Mouse (Mus musculus) c-Kit-positive CD71-positive TER-119-negative erythroid progenitor cells, embryonic 14.5 days (primary cell): ENCODE results near the gene Casc3.
A peak's percentile ranks its signal among the peaks of the same experiment; 100 is the strongest.

ENCODE experiments used
- DNase-seq: peaks from one replicate; pipeline ENCODE4 v3.0.0-alpha.2; 2013; ENCODE audit warnings: low read depth

Gene Casc3

DNA sequence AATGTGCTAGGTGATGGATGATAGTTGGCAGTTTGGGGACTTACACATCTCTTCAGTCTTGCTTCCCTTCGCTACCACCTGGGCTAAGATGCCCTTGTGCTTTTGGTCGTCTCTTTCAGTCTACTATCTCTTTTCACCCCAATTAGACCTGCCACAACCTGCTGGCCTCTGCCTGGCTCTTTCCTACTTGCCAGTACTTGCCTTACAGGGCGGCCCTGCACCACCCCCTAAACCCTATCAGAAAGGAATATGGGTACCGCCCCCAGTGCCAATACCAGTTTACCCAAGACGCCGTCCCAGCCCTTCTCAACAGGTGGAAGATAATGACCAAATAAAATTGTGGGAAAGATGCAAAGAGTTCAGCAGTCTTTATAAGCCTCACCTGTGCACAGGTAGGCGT is 31.4 kb downstream of the Casc3 start:
- no peak for DNase-seq

DNA sequence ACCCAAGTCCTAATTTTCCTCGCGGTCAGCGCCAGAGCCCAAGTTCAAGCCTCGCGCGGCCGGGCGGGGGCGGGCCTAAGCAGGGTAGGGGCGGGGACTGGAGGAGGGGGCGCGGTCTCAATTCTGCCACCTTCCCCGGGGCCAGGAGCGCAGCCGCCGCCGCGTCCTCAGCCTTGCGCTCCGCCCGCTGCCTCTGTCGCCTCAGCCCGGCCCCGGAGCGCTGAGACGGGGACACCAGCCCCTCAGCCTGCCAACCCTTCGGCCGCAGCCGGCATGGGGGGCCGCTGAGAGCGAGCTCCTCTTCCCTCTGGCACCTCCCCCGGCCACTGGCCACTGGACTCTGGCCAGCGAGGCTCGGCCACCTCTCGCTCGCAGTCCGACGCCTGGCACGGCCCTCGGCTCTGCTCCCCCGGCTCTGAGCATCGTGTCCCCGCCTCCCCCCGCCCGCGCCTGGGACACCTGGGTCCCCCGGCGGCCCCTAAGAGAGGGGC is 32.0 kb downstream of the Casc3 start, which contains the start of gene Rapgefl1:
Rapgefl1 (plus strand) TSS at position 135 of the 491 bp plus-strand sequence.
- DNase-seq, result peak; percentile 66

DNA sequence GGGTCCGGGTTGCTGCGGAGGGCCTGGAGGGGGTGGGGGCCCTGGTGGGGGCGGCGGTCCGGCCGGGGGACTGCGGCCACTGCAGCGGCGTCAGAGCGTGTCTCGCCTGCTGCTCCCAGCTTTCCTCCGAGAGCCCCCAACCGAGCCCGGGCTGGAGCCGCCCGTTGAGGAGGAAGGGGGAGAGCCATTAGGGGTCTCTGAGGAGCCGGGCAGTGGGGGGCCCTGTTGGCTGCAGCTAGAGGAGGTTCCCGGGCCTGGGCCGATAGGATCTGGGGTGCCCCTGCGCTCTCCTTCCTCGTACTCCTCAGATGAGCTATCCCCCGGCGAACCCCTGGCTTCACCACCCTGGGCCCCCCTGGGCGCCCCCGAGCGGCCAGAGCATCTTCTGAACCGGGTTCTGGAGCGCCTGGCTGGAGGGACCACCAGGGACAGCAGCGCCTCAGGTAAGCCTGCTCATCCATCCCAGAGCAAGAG is 32.6 kb downstream of the Casc3 start:
- DNase-seq, result no peak

DNA sequence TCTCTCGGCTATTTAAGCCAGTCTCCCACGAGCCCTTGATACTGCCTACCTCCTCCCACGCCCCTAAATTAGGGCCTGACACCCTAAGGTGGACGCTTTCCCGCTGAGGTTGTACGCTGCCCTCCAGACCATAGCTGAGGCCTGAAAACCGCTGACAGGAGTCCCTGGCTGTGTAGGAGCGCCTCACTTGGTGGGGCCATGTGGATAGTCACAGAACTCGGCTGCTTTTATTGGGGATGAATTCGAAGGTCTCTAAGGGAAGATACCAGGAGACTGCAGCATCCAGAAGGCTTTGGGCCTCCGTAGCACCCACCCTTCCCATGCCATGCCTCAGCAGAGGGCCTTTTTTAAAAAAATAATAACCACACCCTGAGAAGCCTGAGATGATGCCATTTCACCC is 33.2 kb downstream of the Casc3 start:
- DNase-seq, result no peak

DNA sequence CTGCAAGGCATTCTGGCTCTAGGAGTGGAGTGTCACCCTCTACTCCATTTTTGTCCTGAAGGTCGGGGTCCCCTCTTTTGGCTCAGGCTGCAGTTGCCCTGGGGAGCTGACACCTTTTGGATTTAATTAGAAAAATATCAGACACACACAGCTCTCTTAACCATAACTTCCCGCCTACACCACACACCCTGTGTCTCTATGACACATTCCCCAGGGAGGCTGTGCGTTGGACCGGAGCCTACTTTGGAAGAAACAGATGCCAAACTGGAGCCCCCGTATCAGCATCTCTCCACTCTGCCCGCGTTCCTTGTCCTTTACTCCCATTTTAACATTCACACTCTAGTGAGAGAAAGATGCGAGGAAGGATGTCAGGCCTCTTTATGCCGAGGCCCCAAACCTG is 33.8 kb downstream of the Casc3 start:
- no peak for DNase-seq

DNA sequence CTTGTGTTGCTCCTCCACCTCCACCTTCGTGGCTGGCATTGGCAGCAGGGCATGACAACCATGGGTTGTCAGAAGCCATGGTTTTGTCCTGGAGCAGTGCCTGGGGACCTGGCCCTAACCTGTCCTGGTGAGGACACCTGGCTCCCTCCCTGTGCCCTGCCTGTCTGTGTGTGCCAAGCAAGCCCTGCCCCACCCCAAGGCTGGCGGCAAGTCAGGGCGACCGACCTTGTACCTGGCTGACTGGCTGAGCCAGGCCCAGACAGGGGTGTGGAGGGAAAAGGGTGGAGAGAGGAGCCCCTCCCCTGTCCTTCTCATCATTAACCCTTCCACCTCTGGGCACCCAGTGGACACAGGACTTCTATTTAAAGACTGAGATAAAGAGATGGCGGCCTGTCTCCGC is 34.7 kb downstream of the Casc3 start:
- no peak for DNase-seq

GRCm38 (mm10) chr11:98839897-98840296 is 35.2 kb downstream of the Casc3 start:
- no peak for DNase-seq

DNA sequence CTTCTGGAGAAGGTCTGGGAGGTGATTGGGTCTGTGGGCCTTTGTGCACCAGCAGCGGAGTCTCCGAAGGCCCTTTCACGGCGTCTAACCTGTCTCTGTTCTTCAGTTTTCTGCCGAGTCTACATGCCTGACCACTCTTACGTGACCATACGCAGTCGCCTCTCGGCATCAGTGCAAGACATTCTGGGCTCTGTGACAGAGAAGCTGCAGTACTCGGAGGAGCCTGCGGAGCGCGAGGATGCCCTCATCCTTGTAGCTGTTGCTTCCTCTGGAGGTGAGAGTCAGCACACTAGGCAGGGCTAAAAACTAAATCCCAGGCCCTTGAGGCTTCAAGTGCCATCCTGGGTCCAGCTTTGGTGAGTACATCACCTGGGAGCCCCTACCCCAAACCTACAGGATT is 41.3 kb downstream of the Casc3 start:
- DNase-seq, result no peak

GRCm38 (mm10) chr11:98846865-98847604 is 42.3 kb downstream of the Casc3 start:
- no peak for DNase-seq

- DNase-seq, result no peak
These were observed 44.6 kb downstream of the Casc3 start for GRCm38 (mm10) chr11:98849196-98849894.

DNA sequence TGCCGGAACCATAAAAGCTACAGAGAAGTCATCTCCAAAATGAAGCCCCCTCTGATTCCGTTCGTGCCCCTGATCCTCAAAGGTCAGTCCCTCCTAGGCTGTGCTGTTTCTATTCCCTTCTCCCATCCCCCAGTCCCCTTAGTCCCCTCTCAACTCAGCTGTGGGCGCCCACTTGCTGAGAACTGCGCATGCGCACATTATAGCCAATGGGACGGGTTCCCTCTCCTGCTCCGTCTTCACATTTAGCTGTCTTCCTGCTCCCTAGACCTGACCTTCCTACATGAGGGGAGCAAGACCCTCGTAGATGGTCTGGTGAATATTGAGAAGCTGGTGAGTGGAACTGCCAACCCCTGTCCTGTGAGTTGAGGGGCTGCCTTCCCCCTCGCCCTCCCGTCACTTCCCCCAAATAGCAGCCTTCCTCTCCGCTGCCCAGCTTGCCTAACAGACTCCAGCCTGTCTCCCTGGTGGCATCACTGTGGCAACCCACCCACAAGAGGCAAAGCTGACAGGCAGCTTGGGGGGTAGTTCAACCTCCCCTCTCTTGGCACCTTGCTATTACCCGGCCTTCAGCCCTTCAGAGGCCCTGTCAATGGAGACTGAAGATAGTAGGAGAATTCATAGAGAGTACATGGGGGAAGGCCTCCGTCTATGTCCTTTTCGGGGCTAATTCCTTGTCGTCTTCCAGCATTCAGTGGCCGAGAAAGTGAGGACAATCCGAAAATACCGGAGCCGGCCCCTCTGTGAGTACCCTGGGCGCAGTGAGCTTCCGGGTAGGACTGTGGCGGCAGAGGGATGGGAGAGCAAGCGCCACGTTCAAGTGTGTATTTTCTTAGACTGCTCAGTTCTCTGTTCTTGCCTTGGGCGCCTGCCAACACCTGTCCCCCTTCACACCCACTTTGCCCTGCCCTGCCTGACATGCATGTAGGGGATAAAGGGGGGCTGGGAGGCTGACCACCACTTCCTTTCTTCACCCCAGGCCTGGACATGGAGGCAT is 45.7 kb downstream of the Casc3 start:
- no peak for DNase-seq

GRCm38 (mm10) chr11:98854116-98854515 is 49.4 kb downstream of the Casc3 start:
- no peak for DNase-seq

- DNase-seq, result no peak
These were observed 50.0 kb downstream of the Casc3 start for GRCm38 (mm10) chr11:98854659-98855058.

GRCm38 (mm10) chr11:98858759-98859731 is 54.3 kb downstream of the Casc3 start:
- DNase-seq, result peak; percentile 88

DNA sequence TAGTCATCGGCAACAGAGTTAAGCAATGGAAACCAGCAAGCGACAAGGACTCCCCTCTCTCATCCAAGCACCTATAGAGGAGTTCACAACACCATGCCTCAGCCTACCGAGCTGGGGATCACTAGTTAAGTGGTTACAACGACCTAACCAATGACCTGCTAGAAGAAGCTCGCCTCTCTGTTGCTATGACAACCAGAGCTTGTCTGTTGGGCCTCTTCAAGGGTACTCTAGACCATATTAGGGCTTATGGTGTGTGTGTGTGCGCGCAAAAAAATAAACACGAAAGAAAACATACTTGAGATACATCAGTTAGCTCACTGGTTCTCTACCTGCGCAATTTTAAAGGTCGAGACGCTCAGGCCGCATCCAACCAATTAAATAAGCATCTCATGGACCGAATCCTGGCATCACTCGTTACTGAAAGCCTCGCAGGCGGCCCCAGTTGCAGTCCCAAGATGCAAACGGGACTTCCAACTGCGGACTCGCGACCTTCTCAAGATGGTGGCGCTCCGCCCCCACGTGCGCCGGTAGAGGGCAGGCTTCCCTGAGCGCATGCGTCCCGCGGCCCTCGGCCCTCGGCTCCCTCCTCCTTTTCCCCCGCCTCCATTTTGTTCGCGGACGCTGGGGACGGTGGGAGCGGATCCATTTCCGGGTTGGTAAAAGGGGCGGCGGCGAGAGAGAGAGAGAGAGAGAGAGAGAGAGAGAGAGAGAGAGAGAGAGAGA is 58.5 kb downstream of the Casc3 start, which contains the start of gene Wipf2:
Wipf2 (plus strand) TSS at position 611 of the 723 bp plus-strand sequence.
- peak; percentile 94 for DNase-seq

- DNase-seq, result peak; percentile 19
These were observed 59.2 kb downstream of the Casc3 start for GRCm38 (mm10) chr11:98863751-98864429.

DNA sequence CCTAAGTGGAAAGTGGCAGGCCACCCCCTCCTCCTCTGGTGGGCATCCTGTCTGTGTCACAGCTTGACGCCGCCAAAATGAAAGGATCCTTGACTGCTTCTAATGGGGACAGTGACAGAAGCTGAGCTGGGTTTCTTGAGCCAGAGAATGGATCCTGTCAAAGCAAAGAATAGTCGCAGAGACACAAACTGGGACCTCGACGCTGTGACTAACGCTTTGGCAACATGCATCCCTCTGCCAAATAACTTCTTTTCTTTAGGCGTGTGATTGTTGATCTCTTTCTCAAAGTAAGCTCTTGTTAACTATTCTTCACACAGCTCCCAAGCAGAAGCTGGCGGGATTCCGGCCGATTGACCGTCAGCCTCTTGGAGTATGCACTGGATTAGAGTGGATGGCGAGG is 62.6 kb downstream of the Casc3 start:
- no peak for DNase-seq

DNA sequence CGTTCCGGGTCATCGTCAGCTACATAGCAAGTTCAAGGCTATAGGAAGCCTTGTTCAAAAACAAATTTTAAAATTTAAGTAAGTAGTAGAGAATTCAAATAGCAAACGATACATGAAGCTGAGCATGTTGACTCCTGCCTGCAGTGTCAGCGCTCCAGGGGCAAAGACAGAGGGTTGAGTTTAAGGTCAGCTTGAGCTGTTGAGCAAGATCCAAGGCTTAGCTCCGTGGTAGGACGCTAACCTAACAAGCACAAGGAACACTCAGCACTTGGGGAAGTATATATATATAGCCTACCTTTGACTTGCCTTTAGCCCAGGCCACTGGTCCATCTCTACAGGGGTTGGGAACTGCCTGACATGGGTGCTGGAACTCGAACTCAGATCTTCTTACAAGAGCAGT is 65.2 kb downstream of the Casc3 start:
- DNase-seq, result no peak

DNA sequence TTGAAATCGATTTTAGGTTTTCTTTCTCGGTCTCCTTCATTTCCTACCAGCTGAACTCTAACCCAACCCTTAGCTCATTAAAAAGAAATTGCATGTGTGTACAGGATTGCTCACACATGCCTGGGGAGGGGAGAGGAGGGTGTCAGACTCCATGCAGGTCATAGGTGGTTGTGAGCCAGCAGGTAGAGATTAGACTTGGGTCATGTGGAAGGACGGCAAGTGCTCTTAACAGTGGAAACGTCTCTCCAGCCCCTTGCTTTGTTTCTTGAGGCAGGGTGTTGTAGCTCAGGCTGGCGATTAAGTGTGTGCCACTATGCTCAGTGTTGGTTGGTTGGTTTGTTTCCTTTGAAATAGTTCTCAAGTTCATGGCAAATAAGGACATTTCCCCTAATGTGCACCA is 66.1 kb downstream of the Casc3 start:
- DNase-seq, result no peak
